Mouse (Mus musculus) induced T-regulatory cell, adult 2 months (primary cell): Measurements from ENCODE around the gene Zic1.
A peak's percentile ranks its signal among the peaks of the same experiment; 100 is the strongest.

Experiments used
- DNase-seq: peaks from one replicate; pipeline ENCODE4 v3.0.0-alpha.2; 2012; ENCODE audit warnings: low read depth

Gene Zic1

GRCm38 (mm10) chr9:91366999-91367811, 1.6 kb upstream of the Zic1 start:
- DNase-seq = no peak

GRCm38 (mm10) chr9:91366226-91366998, 802 bp upstream of the Zic1 start:
- no peak for DNase-seq

GRCm38 (mm10) chr9:91364971-91365501, 574 bp downstream of the Zic1 start:
- DNase-seq = no peak

GRCm38 (mm10) chr9:91364127-91364970, 1.3 kb downstream of the Zic1 start:
- no peak for DNase-seq

- DNase-seq = no peak
Observed at GRCm38 (mm10) chr9:91363814-91364126, 1.8 kb downstream of the Zic1 start.

GRCm38 (mm10) chr9:91363011-91363730, 2.4 kb downstream of the Zic1 start:
- no peak for DNase-seq

- DNase-seq = peak; percentile 43
Observed at GRCm38 (mm10) chr9:91361856-91362601, 3.6 kb downstream of the Zic1 start, which contains the start of gene Zic4. Zic4 (plus strand) TSS chr9:91362413.

GRCm38 (mm10) chr9:91361033-91361855, 4.4 kb downstream of the Zic1 start:
- no peak for DNase-seq

- DNase-seq = no peak
Observed at GRCm38 (mm10) chr9:91360151-91361032, 5.2 kb downstream of the Zic1 start.

GRCm38 (mm10) chr9:91358851-91359687, 6.5 kb downstream of the Zic1 start:
- no peak for DNase-seq

- no peak for DNase-seq
Observed at GRCm38 (mm10) chr9:91357321-91357720, 8.3 kb downstream of the Zic1 start.

- no peak for DNase-seq
Observed at GRCm38 (mm10) chr9:91356353-91356740, 9.3 kb downstream of the Zic1 start.

GRCm38 (mm10) chr9:91355629-91356352, 9.8 kb downstream of the Zic1 start:
- no peak for DNase-seq

GRCm38 (mm10) chr9:91355270-91355589, 10.4 kb downstream of the Zic1 start:
- DNase-seq = no peak

GRCm38 (mm10) chr9:91354434-91355269, 11.0 kb downstream of the Zic1 start:
- DNase-seq = no peak
